Mouse (Mus musculus) right cerebral cortex, adult 2 months (tissue): ENCODE measurements around the gene Txndc12.
A peak's percentile ranks its signal among the peaks of the same experiment; 100 is the strongest.

Experiments used
- DNase-seq, 2 experiments: peaks; one replicate each; pipeline ENCODE4 v3.0.0; 2021 to 2022; ENCODE audit warnings: low spot score in 2 of 2

Txndc12 gene

DNA sequence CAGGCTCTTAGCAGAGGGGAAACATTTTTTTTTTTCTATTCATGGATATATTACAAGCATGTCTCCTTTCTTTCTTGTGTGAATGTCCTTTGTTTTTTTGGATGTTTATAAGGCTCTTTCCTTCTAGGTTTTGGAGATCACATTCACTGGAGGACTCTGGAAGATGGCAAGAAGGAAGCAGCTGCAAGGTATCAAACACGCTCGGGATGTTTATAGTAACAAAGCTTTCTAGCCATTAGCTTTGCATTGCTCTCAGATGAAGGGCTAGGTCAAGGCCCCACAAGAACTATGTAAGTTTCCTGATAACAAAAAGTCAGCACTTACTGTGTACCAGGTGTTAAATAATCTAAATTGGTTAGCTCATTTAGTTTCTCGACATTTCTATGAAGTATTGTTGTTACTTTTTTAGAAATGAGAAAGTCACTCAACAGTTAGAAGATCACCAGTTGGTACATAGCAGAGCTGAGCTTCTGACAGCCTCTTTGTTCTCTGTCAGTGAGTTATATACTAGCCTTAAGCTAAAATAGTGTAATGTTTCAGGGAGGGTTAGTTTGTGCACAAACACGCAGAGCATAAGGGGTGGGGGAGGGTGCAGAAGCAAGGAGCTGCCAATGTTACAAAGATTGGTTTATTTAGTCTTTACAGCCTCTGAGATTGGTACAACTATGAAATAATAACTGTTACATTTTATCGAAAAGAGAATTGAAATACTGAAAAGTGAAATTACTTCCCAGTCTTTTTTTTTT, 11.6 kb downstream of the Txndc12 start:
- DNase-seq: no peak

GRCm38 (mm10) chr4:108847715-108848504, 13.5 kb downstream of the Txndc12 start, which contains the start of gene Kti12:
Gene Kti12, plus strand, starts transcription at chr4:108847785.
- DNase-seq: peak; percentile 85 to 87

DNA sequence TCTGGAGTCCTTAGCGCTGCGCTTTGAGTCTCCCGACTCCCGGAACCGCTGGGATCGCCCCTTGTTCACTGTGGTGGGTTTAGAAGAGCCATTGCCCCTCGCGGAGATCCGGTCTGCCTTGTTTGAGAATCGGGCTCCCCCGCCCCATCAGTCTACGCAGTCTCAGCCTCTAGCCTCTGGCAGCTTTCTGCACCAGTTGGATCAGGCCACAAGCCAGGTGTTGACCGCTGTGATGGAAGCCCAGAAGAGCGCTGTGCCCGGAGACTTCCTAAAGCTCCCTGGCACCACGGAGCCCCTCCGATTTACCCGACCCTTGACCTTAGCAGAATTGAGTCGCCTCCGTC, 14.1 kb downstream of the Txndc12 start, which contains the start of gene A730015C16Rik:
Gene A730015C16Rik (minus strand): TSS at position 115 of the 344 bp plus-strand sequence.
- peak in 1 of 2 experiments; percentile 27 for DNase-seq

DNA sequence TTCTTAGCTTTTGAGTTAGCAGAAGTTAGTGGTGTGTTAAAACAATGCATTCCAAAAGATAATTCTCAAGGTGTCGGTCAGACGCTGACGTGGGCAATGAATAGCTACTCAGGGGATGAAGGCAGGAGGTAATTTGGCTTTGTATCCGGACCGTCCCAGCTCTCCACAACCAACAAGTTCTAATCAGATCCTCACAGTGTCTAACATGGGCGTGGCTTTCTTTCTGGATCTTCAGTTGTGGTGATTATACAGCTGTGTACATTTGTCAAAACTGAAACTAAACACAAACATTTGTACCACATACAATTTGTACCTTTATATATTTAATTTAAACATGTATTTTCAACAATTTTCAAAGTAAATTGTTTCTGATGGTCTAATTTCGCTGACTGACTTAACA, 32.4 kb downstream of the Txndc12 start:
- DNase-seq: no peak

- DNase-seq: peak; percentile 95 to 98
Measured at GRCm38 (mm10) chr4:108869730-108870374, 35.5 kb downstream of the Txndc12 start.

- DNase-seq: no peak
Measured at GRCm38 (mm10) chr4:108873746-108874145, 39.3 kb downstream of the Txndc12 start.

DNA sequence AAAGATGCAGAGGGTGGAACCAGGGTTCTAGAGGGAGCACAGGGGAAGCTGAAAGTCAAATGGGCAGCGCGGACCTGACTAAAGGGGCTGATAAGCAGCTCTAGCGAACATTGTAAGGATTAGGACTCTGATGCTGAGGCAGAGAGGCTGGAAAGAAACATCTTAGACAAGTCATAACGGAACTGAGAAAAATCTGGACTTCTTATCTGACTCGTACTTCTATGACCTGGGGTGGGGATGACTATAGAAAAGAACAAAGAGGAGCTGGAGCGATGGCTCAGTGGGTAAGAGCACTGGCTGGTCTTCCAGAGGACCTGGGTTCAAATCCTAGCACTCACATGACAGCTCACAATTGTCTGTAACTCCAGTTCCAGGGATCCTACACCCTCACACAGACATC, 43.5 kb downstream of the Txndc12 start:
- DNase-seq: no peak

GRCm38 (mm10) chr4:108878963-108879822, 44.8 kb downstream of the Txndc12 start, which contains the start of gene Rab3b:
Gene Rab3b, plus strand, starts transcription at chr4:108879063.
- peak; percentile 48 to 59 for DNase-seq

DNA sequence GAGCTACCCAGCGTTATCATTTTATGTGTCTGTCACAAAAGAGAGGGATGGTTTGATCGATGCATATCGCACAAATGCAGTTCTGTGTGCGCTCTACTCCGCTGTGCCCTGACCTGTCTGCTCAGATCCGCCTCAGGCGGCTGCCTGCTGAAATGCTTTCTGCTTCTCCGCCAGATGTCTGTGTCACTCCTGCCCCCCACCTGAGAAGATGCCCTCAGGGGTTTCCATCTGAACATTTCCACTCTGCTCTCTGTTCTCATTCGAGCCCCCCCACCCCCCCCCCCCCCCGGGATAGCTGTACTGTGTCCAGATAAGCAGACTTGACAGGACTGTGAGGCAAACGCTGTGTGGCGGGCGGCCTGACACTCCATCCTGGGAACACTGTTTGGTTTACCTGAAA, 49.4 kb downstream of the Txndc12 start:
- DNase-seq: no peak

DNA sequence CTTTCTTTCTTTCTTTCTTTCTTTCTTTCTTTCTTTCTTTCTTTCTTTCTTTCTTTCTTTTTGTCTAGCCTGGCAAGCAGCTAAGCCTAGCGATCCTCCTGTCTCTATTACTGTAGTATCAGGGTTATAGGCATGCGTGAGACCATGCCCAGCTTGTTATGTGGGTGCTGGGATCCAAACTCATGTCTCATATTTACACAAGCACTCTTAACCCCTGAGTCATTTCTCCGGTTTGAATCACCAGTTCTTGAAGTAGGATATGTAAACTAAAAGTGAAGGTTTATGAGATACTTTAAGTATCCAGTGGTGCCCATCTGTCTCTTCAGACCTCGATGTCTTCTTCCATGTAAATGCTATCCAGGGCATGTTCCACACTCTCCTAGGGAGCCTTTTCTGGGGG, 53.1 kb downstream of the Txndc12 start:
- DNase-seq: no peak

GRCm38 (mm10) chr4:108890876-108891275, 56.5 kb downstream of the Txndc12 start:
- peak; percentile 29 to 31 for DNase-seq

GRCm38 (mm10) chr4:108900421-108900820, 66.0 kb downstream of the Txndc12 start:
- no peak for DNase-seq

GRCm38 (mm10) chr4:108902886-108903285, 68.5 kb downstream of the Txndc12 start:
- DNase-seq: no peak

DNA sequence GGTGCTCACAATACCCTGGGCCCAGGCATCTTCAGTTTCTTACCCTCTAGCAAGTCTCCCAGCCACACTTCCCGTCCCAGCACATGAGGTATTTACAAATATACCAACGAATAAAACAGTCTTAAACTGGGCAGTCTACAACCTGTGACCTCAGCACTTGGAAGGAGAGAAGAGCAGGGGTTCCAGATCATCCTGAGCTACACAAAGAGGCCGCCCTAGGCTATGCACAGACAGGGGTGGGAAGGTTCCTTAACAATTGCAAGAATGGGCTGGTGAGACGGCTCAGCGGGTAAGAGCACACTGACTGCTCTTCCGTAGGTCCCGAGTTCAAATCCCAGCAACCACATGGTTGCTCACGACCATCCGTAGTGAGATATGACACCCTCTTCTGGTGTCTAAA, 68.9 kb downstream of the Txndc12 start:
- no peak for DNase-seq

- no peak for DNase-seq
Measured at GRCm38 (mm10) chr4:108904076-108904475, 69.7 kb downstream of the Txndc12 start.

DNA sequence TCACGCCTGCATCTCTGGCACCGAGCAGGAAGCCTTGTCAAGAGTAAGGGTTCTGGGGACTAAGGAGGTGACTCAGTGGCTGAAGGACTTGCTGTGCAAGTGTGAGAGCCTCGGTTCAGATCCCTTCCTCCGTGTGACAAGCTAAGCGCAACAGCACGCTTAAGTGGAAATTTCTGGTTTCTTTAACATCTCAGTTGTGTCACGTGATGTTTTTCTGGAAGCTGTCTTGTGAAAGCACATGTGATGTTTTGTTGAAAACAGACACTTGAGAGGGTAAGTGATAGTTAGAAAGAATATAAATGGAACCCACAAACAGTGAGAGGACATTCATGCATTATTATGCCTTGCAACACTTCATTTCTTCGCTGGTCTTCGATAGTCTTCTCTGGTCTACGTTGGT, 70.4 kb downstream of the Txndc12 start:
- DNase-seq: no peak

DNA sequence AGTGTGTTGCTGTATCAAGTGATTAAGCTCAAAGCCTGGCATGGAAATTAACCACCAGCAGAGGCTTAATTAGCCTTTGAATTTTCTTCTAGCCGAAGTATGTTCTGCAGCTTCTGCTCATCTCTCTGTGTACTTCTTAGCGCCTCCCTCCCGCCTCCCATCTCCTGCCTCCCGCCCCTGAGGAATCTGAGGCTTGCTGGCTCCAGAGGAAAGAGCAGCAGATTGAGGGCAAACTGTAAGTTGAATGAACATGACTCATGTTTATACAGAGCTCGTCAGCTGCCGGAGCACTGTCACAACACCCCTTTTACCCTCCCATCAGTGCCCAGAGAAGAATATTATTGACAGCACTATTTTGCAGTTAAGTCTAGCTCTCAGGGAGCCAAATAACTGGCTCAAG, 71.5 kb downstream of the Txndc12 start:
- DNase-seq: peak; percentile 46 to 60

DNA sequence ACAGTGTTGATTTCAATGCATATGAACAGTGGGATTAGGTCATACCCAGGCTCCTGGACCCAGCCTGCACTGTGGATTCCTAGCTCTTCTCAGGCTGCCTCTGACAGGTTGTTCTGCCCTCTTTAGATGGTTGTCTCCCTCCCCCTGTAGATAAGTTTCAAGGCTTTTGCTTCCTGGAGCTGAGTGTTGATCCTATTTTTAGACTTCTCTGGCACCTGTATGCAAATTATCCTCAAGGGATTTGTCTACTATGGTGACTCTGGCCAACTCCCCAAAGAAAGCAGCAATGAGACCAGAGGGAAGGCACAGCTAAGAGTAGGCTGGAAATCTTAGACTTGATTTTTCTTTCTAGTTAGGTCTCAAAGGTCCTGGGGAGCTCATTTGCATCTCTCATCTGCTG, 73.1 kb downstream of the Txndc12 start:
- no peak for DNase-seq

DNA sequence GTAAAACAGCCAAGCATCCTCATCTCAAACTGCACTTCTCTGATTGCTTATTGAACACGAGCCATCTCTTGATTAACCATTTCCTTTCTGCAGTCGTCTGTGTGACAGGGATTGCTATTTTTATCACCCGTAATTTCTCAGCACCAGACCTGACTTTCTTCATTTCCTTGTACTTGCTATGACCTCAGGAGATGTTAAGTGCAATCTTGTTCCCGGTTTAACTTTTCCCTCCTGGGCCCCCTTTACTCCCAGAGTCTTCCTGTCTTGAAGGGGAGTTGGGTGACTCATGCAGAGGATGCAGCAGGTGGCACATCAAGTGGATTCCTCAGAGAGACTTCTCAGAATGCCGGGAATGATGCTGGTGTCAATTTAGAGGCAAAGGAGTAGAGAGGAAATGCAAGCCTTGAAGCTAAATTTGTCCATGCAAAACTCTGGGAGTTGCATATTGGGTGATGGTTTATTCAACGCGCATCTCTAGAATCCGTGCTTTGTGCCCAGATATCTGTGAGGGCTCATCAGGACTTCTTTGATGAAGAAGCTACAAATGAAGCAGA, 75.5 kb downstream of the Txndc12 start:
- DNase-seq: no peak
